Mouse (Mus musculus): ENCODE measurements around the gene Borcs6. TPM values are rescaled to one million over a fixed set of nuclear protein-coding genes. Genes with fewer than 3 reads are reported as not detected.

Gene Borcs6
- polyA plus RNA-seq, 1 experiment from 2014 or later = 3.5 TPM

DNA sequence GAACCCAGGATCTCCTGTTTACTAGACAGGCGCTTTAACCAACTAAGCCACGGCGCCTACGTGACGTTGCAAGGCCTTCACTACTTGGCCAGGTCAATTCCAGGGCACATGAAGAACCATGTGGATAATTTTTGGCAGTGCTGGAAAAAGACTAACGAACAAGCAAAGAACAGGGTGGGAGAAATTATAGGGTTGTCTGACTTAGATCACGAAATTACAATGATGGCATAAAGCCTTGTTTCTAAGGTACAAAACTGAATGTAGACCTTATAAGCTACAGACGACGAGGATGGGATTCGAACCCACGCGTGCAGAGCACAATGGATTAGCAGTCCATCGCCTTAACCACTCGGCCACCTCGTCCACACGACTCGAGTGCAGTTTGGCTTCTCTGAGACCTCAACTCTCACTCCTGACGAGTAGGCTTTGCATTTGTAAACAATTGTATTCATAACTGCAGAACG, 3.3 kb downstream of the Borcs6 start:
- Histone ChIP-seq H3K9ac (peak overlapping the region; percentile 74), H3K4me1 (replicated peaks) (peaks cover 69% of the 10 kb centered on the region), H3K4me3 (replicated peaks) (peak overlapping the region; percentile 79), H3K4me2 (peak overlapping the region; percentile 94), H3K9me3 (replicated peaks) (no peaks in the 10 kb centered on the region), H3K27ac (peak overlapping the region; percentile 89), H3K36me3 (no peaks in the 10 kb centered on the region), H3K27me3 (no peaks in the 10 kb centered on the region)
- ATAC-seq (ENCODE audit: low read depth) (peak; percentile 64), DNase-seq (peak; percentile 91)
- under 1% methylated on average over 19 of the region's 19 CpGs for WGBS (ENCODE audit: insufficient replicate concordance)

- ATAC-seq (ENCODE audit: low read depth) (no peak), DNase-seq (peak; percentile 52)
- Histone ChIP-seq H3K9me3 (replicated peaks) (no peaks in the 10 kb centered on the region), H3K9ac (peak overlapping the region; percentile 84), H3K4me3 (replicated peaks) (peak overlapping the region; percentile 79), H3K4me1 (replicated peaks) (peaks cover 61% of the 10 kb centered on the region), H3K27ac (peak overlapping the region; percentile 89), H3K4me2 (peak overlapping the region; percentile 94), H3K36me3 (no peaks in the 10 kb centered on the region), H3K27me3 (no peaks in the 10 kb centered on the region)
- WGBS (ENCODE audit: insufficient replicate concordance) = 1% methylated on average over 31 of the region's 31 CpGs
Observed at GRCm38 (mm10) chr11:69063413-69064201, 4.1 kb downstream of the Borcs6 start.

GRCm38 (mm10) chr11:69064259-69065133, 5.0 kb downstream of the Borcs6 start:
- Histone ChIP-seq H3K4me3 (replicated peaks) (peak overlapping the region; percentile 79), H3K9ac (peak overlapping the region; percentile 84), H3K27ac (peak overlapping the region; percentile 78), H3K4me1 (replicated peaks) (peaks cover 61% of the 10 kb centered on the region), H3K27me3 (no peaks in the 10 kb centered on the region), H3K36me3 (no peaks in the 10 kb centered on the region), H3K9me3 (replicated peaks) (no peaks in the 10 kb centered on the region), H3K4me2 (peak overlapping the region; percentile 94)
- WGBS (ENCODE audit: insufficient replicate concordance) = 66% methylated on average over 9 of the region's 9 CpGs
- DNase-seq (no peak), ATAC-seq (ENCODE audit: low read depth) (no peak)

GRCm38 (mm10) chr11:69065394-69065925, 5.9 kb downstream of the Borcs6 start:
- WGBS (ENCODE audit: insufficient replicate concordance) = 61% methylated on average over 3 of the region's 3 CpGs
- Histone ChIP-seq H3K36me3 (no peaks in the 10 kb centered on the region), H3K4me1 (replicated peaks) (peaks cover 62% of the 10 kb centered on the region), H3K27me3 (no peaks in the 10 kb centered on the region), H3K4me3 (replicated peaks) (peak overlapping the region; percentile 57; the same call in 1 of the 2 replicates), H3K4me2 (peak overlapping the region; percentile 81), H3K9ac (no peak overlapping the region; the same call in 1 of the 2 replicates), H3K27ac (peak overlapping the region; percentile 68; the same call in 1 of the 2 replicates), H3K9me3 (replicated peaks) (no peaks in the 10 kb centered on the region)
- ATAC-seq (ENCODE audit: low read depth) (no peak), DNase-seq (no peak)

DNA sequence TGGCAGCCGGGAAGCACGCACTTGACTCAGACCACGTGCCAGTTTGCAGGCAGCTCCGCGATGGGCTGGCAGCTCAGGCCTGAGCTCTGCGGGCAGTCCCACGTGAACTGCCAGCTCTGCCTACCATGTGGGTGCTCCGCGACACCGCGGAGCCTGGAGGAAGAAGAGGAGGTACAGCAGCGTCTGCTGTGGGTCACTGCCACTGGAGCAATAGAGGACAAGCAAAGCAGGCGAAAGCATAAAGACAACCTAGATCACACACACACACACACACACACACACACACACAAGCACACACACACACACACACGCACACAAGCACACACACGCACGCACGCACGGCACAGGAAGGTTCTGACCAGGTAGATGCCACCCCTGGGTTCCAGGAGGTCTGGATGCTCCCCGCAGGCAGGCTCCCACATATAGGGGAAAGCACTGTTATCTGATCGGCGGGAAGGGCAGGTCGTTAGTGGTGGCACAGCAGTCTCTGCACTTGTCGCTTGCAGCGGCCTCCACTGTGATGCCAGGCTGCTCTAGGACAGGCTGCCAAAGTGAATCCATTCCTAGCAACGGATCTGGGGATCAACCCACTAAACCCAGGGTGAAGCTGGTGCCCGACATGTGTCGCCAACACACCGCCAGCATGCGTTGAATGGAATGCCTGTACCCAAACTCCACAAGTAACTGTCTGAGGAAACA, 6.8 kb downstream of the Borcs6 start:
- Histone ChIP-seq H3K4me2 (peak overlapping the region; percentile 81), H3K27me3 (no peaks in the 10 kb centered on the region), H3K9me3 (replicated peaks) (no peaks in the 10 kb centered on the region), H3K4me3 (replicated peaks) (peak overlapping the region; percentile 57), H3K9ac (peak overlapping the region; percentile 73), H3K36me3 (no peaks in the 10 kb centered on the region), H3K27ac (peak overlapping the region; percentile 68), H3K4me1 (replicated peaks) (peaks cover 58% of the 10 kb centered on the region)
- 7% methylated on average over 29 of the region's 29 CpGs for WGBS (ENCODE audit: insufficient replicate concordance)
- ATAC-seq (ENCODE audit: low read depth) = peak; percentile 32
- DNase-seq = peak; percentile 65

DNA sequence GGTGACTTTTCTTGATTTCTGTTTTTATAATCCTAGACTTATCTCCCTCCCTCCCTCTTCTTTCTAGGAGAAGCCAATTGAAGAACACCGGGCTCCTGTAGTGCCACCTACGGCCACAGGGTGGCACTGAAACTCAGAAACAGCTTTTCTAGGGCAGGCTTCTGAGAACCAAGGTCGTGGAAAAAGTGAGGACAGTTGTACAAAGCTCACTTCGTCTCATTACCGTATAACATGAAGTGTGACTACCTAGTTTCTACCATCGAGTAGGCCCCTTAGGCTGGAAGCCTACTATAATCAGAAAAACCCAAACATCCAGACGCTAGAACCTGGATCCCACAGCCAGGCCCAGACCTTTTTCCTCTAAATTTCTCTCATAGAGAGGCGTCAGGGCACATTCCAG, 7.4 kb downstream of the Borcs6 start:
- peak overlapping the region; percentile 81 for H3K4me2 ChIP-seq
- 11% methylated on average over 8 of the region's 8 CpGs for WGBS (ENCODE audit: insufficient replicate concordance)
- H3K36me3 ChIP-seq = no peaks in the 10 kb centered on the region
- peak overlapping the region; percentile 68 for H3K27ac ChIP-seq
- DNase-seq (peak; percentile 82), ATAC-seq (ENCODE audit: low read depth) (no peak)
- H3K4me1 ChIP-seq (replicated peaks) = peaks cover 58% of the 10 kb centered on the region
- peak overlapping the region; percentile 57 for H3K4me3 ChIP-seq (replicated peaks)
- H3K27me3 ChIP-seq = no peaks in the 10 kb centered on the region
- no peaks in the 10 kb centered on the region for H3K9me3 ChIP-seq (replicated peaks)
- H3K9ac ChIP-seq = peak overlapping the region; percentile 73; the same call in 1 of the 2 replicates

- H3K4me3 ChIP-seq (replicated peaks) = no peak overlapping the region
- H3K4me1 ChIP-seq (replicated peaks) = peaks cover 60% of the 10 kb centered on the region
- 54% methylated on average over 6 of the region's 6 CpGs for WGBS (ENCODE audit: insufficient replicate concordance)
- DNase-seq (no peak), ATAC-seq (ENCODE audit: low read depth) (no peak)
- H3K27me3 ChIP-seq = no peaks in the 10 kb centered on the region
- H3K27ac ChIP-seq = peak overlapping the region; percentile 44; the same call in 1 of the 2 replicates
- H3K9me3 ChIP-seq (replicated peaks) = no peaks in the 10 kb centered on the region
- H3K9ac ChIP-seq = peak overlapping the region; percentile 22; the same call in 1 of the 2 replicates
- no peak overlapping the region for H3K4me2 ChIP-seq
- H3K36me3 ChIP-seq = no peaks in the 10 kb centered on the region
Observed at GRCm38 (mm10) chr11:69067601-69068000, 8.1 kb downstream of the Borcs6 start.

GRCm38 (mm10) chr11:69070093-69070492, 10.6 kb downstream of the Borcs6 start:
- Histone ChIP-seq H3K4me1 (replicated peaks) (peaks cover 69% of the 10 kb centered on the region), H3K9me3 (replicated peaks) (no peaks in the 10 kb centered on the region), H3K9ac (peak overlapping the region; percentile 85), H3K36me3 (no peaks in the 10 kb centered on the region), H3K4me3 (replicated peaks) (peak overlapping the region; percentile 75), H3K27ac (peak overlapping the region; percentile 88), H3K4me2 (peak overlapping the region; percentile 89), H3K27me3 (no peaks in the 10 kb centered on the region)
- ATAC-seq (ENCODE audit: low read depth) (no peak), DNase-seq (no peak)
- 2% methylated on average over 13 of the region's 13 CpGs for WGBS (ENCODE audit: insufficient replicate concordance)

DNA sequence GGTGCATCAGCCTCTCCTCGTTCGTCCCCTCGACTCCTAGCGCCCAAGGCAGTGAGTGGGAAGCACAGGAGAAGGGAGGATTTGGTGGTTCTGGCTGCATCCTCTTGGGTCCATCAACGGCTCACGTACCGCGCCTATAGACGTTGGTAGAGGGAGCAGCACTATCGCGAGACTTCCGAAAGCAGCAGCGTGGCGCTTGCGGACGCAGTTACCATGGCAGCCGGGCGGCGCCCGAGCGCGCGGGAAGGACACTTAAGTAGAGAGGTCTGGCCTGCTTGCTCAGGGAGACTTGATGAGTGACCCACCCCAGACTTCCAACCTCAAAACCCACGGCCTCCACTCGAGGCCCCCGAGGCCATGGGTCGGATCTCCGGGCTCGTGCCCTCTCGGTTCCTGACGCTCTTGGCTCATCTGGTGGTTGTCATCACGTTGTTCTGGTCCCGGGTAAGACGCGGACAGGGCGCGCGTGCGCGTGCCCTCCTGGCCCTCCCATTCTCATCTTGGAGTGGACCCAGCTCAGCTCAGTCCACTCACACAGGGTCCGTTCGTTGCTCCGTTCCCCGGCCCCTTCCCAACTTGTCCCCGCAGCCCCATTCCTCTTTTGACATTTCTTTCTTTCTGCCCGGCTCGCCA, 11.2 kb downstream of the Borcs6 start, which contains the start of gene Tmem107:
Gene Tmem107, plus strand, starts transcription at position 217 of the 633 bp plus-strand sequence.
- Histone ChIP-seq H3K4me1 (replicated peaks) (peaks cover 66% of the 10 kb centered on the region), H3K9me3 (replicated peaks) (no peaks in the 10 kb centered on the region), H3K27me3 (no peaks in the 10 kb centered on the region), H3K27ac (peak within 1 kb of the TSS; percentile 90), H3K4me3 (replicated peaks) (peak within 1 kb of the TSS; percentile 75), H3K9ac (peak within 1 kb of the TSS; percentile 85), H3K36me3 (no peaks in the 10 kb centered on the region), H3K4me2 (peak within 1 kb of the TSS; percentile 89)
- ATAC-seq (ENCODE audit: low read depth) (peak; percentile 76), DNase-seq (peak; percentile 91)
- under 1% methylated on average over 47 of the region's 47 CpGs for WGBS (ENCODE audit: insufficient replicate concordance)

GRCm38 (mm10) chr11:69071262-69071661, 11.7 kb downstream of the Borcs6 start:
- ATAC-seq (ENCODE audit: low read depth) = no peak
- WGBS (ENCODE audit: insufficient replicate concordance) = 37% methylated on average over 9 of the region's 9 CpGs

More at GRCm38 (mm10) chr11:69071262-69071661, 11.7 kb downstream of the Borcs6 start:
- peak overlapping the region; percentile 89 for H3K4me2 ChIP-seq
- H3K9me3 ChIP-seq (replicated peaks) = no peaks in the 10 kb centered on the region
- H3K27ac ChIP-seq = peak overlapping the region; percentile 90
- no peak for DNase-seq
- peaks cover 65% of the 10 kb centered on the region for H3K4me1 ChIP-seq (replicated peaks)
- no peaks in the 10 kb centered on the region for H3K27me3 ChIP-seq
- peak overlapping the region; percentile 75 for H3K4me3 ChIP-seq (replicated peaks)
- no peaks in the 10 kb centered on the region for H3K36me3 ChIP-seq
- H3K9ac ChIP-seq = peak overlapping the region; percentile 85

All from liver, embryonic 13.5 days (tissue).